Mouse (Mus musculus) erythroblast, adult 5-6 weeks (primary cell): ENCODE measurements around the gene 1810010H24Rik. TPM values are rescaled to one million over a fixed set of nuclear protein-coding genes. Genes with fewer than 3 reads are reported as not detected.
"Not testable (repeated sequence)": the region's sequence is repeated elsewhere in the genome, so short reads cannot be mapped to it uniquely, and the experiment has no call there.

Experiments
- ATAC-seq: replicated peaks from 2 replicates; pipeline ENCODE4 v1.8.0; 2016; ENCODE audit warnings: moderate number of reproducible peaks, mild to moderate bottlenecking, moderate TSS enrichment, inconsistent platforms; ENCODE audit not compliant: poor library complexity, low FRiP score, severe bottlenecking
- total RNA-seq, 2 experiments: library from RNA; stranded (forward) in 1 of 2; stranded (reverse) in 1 of 2; fragments of 150-400 nt in 1 of 2; fragments of 200-764, 138-1000 nt in 1 of 2; gene quantifications; 2 replicates each; pipeline versions ENCODE4 v1.2.3 to v1.2.4; 2015 to 2017; ENCODE audit warnings: low replicate concordance in 2 of 2

1810010H24Rik gene
- total RNA-seq, 2 experiments from 2014 or later = not detected

DNA sequence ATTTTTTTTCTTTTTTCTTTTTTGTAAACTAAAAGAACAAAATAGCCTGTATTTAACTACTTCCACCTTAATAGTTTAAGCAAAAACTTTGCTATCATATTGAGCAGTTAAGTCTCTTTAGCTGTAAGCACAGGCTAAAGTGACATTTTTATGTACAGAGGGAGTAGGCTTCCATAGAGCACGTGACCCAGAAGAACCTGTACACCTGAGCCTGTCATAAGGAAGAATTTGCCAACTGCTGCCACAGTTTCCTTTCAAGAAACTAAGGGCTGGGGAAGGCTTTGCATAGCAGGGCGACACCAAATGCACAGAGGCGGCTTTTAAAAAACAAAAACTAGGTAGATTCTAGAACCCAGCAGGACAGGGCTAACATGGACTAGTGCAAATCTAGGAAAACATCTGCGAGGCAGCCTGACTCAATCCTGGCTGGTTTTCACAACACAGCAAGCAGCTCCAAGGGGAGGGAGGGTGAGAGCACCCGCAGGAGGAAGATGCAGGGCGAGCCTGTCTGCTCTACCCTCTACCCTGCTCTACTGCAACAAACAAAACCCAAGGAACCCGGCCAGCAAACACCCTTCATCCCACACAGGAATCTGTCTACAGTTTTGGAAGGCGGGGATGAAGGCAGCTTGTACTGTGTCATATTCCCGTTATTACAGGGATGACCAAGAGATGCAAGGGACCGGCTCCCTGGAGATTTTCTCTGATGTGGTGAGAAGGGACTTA is 8.8 kb downstream of the 1810010H24Rik start:
- no peak for ATAC-seq

DNA sequence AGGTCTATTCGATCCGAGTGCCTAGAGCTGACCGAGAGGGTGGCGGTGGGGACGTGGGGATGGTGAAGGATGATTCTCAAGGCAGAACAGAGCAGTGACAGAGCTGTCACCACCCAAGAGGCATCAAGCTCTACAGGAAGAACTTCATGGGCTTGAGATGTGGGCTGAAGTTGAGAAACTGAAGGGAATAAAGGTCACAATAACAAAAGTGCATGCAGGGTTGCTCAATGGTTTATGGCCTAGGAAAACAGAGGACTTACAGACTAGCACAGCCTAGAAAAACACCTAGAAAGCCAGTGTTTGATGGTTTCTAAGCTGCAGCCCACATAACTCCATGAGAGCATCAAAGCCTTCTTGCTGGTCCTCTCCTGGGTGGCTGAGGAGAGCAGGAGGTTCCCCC is 13.9 kb downstream of the 1810010H24Rik start:
- no peak for ATAC-seq

DNA sequence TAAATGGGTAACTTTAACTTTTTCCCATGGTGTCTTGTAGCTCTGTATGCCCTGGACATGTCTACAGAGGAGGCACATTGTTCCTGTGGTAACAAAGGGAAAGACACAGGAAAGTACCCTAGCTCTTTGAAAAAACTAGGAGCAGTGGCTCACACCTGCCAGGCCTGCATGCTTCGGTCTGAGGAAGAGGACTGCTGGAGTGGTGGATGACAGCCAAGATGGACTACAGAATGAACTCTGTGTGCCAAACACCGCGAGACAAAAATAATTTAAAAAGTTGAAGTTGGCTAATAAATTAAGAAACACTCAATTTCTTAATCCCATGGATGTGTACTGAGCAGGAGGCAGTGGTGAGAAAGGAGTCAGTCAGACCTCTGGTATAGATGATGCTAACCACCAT is 15.9 kb downstream of the 1810010H24Rik start:
- ATAC-seq = no peak

DNA sequence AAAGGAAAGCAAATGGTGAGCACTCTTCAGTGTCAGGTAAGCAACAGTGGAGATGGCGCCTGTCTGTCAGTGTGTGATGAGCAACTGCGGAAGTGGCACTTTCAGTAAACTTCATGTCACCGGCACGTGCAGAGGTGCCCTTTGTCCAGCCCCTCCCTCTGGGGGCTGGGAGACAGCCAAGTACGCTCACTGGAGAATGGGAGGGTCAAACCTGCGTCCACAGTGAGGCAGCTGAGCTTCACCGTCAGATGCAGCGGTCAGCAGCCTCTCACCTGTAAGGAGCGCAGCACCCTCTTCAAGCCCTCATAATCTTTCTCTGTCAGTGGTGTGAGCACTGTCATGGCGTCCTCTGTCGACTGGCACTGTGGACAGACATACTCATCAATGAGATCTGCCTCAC is 17.9 kb downstream of the 1810010H24Rik start:
- ATAC-seq = no peak

DNA sequence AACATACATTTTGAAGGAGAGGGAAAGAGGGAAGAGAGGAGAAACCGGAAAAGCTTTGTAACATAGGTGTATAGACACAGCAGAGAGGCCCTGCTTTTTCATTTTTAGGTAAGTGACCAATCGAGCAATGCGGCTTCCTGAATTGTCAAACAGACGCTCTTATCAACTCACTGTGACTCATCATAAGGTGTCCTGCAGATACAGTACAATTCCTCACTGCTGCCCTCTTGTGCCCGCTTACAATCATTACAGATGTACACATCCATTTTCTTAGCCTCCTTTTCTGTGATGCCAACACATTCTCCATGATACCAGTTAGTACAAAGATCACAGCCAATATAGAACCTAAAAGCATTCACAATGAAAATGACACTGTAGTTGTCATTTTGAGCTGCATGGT is 18.8 kb downstream of the 1810010H24Rik start:
- ATAC-seq = peak; percentile 94

DNA sequence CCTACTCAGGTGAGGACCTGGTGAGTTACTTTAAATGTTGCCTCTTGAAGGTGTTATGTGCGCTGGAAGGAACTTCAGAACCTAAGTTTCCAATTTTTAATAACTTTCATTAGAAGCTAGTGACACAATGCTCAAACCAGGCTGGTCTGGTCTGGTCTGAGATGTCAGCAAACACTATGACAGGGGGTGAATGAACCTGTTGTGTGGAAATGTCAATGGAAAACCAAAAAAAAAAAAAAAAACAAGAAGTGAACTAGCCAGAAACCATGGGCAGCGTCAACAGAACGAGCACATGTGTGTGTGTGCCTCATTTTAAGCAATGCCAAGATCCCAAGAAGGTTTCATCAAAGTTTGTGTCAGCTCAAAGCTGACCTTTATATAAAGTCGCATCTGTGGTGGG is 20.1 kb downstream of the 1810010H24Rik start:
- ATAC-seq = no peak

DNA sequence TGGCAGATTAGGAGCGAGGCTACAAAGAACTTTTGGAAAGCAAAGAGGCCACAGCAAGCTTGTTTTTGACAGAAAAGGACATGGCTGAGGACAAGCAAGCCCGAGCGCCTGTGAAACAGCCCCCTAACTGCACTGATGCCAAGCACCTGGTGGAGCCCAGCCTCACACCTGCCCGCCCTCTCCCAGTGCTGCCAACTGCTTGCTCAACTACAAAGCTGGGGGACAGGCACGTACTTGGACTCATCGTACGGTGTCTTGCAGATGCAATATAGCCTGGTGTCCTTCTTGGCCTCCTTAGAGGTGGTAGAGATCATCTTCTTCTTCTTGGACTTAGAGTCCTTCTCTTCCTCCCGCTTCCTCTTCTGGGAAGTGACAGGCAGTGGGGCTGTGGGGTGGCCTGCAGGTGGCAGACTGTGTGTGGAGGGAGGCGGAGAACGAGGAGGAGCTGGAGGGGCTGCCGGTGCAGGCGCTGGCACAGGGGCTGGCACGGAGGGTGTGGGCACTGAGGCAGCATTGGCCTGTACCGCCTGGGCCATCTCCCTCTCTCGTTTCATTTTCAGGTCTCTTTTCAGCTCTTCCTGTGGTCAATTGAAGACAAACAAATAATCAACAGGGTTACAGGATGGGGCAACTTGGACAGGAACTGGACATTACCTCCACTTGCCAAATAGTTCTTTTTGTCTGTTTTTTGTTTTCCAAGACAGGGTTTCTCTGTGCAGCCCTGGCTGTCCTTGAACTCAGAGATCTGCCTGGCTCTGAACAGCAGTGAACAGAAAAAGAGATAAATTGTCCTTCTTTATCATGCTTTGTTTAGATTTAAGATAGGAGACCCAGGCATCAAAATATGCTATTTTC is 21.5 kb downstream of the 1810010H24Rik start:
- no peak for ATAC-seq

DNA sequence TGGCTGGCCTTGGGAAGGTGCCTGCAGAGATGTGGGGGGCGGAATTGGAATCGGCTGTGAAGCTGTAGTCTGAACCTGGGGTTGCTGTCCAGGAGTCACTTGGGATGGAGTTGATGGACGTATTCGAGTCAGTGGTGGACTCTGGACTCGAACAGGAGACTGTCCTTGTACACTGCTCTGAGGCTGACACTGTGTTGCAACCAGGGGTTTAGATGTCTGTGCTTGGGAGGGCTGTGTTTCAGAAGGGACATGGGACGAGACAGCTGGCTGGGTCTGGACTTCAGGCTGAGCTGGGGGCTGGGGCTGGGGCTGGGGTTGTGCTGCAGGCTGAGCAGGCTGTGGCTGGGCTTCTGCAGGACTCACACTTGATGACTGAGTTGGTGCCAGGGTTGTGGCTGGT is 29.4 kb downstream of the 1810010H24Rik start:
- ATAC-seq = no peak

DNA sequence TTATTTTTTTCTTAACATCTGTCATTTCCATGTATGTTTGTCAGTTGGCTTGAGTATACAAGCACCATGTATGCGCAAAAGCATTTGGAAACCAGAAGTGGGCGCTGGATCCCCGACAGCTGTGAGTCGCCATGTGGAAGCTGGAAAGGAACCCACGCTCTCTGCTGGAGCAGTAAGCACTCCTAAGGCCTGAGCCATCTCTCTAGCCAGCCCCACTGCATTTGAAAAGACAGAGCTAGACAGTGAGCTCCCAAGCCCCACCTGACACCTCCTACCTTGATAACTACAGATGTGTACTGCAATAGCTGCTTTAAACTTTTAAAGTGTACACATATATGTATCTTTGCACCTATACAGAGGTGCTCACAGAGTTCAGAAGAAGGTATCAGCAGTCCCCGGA is 31.9 kb downstream of the 1810010H24Rik start:
- ATAC-seq = no peak

DNA sequence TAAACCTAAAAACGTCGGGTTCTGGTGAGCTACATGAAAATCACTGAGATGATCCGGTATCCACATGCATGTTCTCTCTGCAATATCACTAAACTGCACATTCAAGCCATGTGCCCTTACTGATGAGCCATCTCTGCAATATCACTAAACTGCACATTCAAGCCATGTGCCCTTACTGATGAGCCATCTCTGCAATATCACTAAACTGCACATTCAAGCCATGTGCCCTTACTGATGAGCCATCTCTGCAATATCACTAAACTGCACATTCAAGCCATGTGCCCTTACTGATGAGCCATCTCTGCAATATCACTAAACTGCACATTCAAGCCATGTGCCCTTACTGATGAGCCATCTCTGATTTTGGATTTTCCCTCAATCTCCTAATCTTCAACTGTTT is 34.2 kb downstream of the 1810010H24Rik start:
- not testable (repeated sequence) for ATAC-seq

DNA sequence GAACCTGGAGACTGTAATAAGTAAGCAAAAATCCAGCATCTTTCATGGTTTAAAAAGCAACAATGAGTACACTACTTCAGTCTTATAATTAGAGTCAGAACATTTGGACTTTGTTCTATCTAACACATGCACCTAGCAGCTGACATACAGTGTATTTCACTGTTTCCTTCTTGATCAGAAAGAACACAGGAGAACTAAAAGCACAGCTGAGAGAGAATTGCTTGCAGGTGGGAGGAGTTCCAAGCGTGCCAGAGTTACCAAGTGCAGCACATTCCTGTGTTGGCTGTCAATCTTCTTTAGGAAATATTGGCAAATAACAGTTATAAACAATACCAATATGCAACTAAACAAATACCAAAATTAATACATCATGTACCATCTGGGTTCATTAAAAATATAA is 35.5 kb downstream of the 1810010H24Rik start:
- ATAC-seq = no peak

DNA sequence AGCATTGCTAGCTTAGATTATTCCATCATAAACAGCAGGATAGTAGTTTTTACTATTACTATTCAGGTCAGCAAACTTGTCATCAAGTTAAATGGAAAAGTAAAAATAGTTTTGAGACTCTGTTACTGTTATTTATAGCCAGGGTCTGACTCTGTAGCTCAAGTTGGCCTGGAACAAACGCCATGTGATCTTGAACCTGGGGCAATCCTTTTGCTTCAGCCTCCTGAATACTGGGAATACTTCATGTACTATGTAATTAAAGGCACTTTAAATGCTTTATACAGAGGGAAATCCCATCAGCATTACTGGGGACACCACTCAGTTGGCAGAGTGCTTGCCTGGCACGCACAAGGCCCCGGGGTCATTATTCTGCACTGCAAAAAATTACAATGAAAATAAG is 37.6 kb downstream of the 1810010H24Rik start:
- ATAC-seq = no peak

DNA sequence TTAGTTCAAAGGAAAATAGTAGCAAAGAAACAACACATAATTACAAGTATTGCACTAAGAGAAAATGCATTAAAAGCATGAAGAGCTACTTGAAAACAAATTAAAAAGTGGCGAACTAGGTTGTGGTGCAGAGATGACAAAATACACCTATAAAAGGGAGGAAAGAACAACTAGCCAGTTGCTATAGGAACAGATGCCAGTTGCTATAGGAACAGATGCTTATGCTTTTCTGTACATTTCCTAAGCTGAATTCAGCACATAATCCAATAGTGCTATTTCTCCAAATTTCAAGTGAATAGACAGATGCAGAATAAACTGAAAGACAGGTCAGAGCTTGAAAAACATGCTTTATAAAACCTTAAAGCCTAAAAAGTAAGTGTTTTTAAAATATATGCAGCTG is 39.1 kb downstream of the 1810010H24Rik start:
- no peak for ATAC-seq

DNA sequence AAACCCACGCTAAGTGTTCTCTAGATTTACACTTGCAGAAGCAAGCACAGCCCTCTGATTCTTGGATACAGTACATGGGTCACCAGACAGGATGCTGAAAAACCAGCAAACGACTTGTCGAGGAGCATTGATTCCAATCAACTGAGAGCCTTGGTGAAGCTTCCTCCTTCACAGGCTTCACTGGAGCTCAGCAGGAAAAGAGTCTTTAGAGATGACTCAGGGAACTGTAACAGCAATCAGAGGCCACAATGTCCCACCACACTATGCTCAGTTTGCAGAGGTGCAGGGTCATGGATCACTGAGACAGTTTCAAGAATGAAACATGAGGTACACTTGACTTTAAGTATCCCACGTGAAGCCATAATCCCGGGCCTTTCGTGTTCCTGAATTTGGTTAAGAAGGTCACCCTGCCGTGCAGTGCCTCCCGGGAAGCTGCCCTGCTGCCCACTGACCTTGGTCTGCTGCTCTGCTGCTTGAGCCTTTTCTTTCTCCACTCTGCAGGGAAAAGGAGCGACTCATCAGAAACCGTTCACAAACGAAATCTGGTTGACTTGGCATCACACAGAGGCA is 39.8 kb downstream of the 1810010H24Rik start:
- no peak for ATAC-seq

Other genes with a start within 250 kb of the 1810010H24Rik start
- gene Polg2, start 246.1 kb upstream of the 1810010H24Rik start, total RNA-seq (2015; ENCODE audit: low replicate concordance) = 8.2 and 9.6 TPM in 2 replicates
- gene Polg2, start 246.1 kb upstream of the 1810010H24Rik start, total RNA-seq (2017; ENCODE audit: low replicate concordance) = 9.9 and 22.7 TPM in 2 replicates
- 469 and 476 TPM in 2 replicates for gene Ddx5, start 236.5 kb upstream of the 1810010H24Rik start, total RNA-seq (2015; ENCODE audit: low replicate concordance)
- 906 and 1,106 TPM in 2 replicates for gene Ddx5, start 236.5 kb upstream of the 1810010H24Rik start, total RNA-seq (2017; ENCODE audit: low replicate concordance)
- gene Cep95, start 236.4 kb upstream of the 1810010H24Rik start, total RNA-seq (2015; ENCODE audit: low replicate concordance) = 41.6 and 43.0 TPM in 2 replicates
- 31.8 and 52.7 TPM in 2 replicates for gene Cep95, start 236.4 kb upstream of the 1810010H24Rik start, total RNA-seq (2017; ENCODE audit: low replicate concordance)
- 4.4 and 6.9 TPM in 2 replicates for gene Smurf2, start 105.0 kb upstream of the 1810010H24Rik start, total RNA-seq (2015; ENCODE audit: low replicate concordance)
- 7.7 and 8.5 TPM in 2 replicates for gene Smurf2, start 105.0 kb upstream of the 1810010H24Rik start, total RNA-seq (2017; ENCODE audit: low replicate concordance)
- 125 and 127 TPM in 2 replicates for gene Kpna2, start 26.1 kb upstream of the 1810010H24Rik start, total RNA-seq (2015; ENCODE audit: low replicate concordance)
- gene Kpna2, start 26.1 kb upstream of the 1810010H24Rik start, total RNA-seq (2017; ENCODE audit: low replicate concordance) = 63.3 and 88.5 TPM in 2 replicates
- 30.4 and 37.8 TPM in 2 replicates for gene Bptf, start 106.4 kb downstream of the 1810010H24Rik start, total RNA-seq (2015; ENCODE audit: low replicate concordance)
- 34.2 and 41.3 TPM in 2 replicates for gene Bptf, start 106.4 kb downstream of the 1810010H24Rik start, total RNA-seq (2017; ENCODE audit: low replicate concordance)
- 10.2 and 18.6 TPM in 2 replicates for gene Nol11, start 163.7 kb downstream of the 1810010H24Rik start, total RNA-seq (2015; ENCODE audit: low replicate concordance)
- 9.9 and 10.7 TPM in 2 replicates for gene Nol11, start 163.7 kb downstream of the 1810010H24Rik start, total RNA-seq (2017; ENCODE audit: low replicate concordance)